Mouse (Mus musculus): ENCODE measurements around the gene Naa15.

Gene Naa15

DNA sequence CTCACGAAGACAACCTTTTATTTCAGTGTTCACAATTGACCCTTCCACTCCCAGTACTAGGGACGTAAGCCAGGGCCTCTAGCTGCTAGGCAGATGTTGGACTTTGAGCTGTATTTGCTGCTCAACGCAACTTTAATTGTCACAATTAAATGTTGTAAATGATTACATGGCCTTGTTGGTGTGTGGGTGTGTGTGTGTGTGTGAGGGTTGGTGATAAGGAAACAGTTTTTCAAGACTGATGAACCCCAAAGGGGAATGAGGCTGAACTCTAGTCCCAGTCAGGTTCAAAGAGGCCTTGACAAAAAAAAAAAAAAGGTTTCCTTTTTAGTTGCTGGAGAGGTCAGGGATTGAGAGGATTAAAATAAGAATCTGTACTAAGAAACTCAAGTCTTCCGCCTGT, 102.5 kb downstream of the Naa15 start:
- DNase-seq (ENCODE audit: low read depth): no peak

DNA sequence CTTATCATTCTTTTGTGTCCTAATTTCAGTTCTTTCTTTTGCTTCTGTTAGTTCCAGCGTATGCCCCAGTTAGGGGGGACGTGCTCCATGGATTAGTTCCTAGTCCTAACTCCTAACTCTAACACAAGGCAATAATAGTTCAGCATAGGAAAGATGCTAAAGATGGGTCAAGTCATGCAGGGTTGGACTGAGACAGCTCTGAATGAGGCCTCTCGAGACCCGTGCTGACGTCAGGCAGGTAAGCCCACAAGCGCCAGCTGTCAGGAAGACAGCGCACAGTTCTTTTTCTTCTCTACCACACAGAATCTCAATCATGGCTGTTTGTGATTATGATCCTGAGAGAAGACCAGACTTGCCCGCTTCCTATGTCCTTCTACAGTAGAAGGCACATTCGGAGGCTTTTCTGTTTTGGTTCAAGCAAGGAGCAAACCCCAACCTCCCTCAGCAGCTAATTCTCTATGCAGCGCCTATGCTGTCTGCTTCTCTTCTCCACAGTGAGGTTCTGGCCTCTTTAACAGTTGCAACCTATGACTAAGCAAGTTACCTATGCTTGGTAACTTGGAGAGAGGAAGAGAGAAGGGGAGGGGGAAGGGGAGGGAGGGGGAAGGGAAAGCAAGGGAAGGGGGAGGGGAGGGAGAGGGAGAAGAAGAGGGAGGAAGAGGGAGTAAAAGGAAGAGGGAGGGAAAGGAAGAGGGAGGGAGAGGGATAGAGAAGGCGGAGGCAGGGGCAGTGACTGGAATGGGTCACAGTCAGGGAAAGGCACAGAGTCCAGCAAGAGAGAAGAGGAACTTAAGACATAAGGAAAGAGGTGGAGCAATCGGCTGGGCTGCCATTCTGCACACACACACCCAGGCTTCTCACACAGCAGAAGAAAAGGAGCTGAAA, 103.2 kb downstream of the Naa15 start:
- no peak for DNase-seq (ENCODE audit: low read depth)

DNA sequence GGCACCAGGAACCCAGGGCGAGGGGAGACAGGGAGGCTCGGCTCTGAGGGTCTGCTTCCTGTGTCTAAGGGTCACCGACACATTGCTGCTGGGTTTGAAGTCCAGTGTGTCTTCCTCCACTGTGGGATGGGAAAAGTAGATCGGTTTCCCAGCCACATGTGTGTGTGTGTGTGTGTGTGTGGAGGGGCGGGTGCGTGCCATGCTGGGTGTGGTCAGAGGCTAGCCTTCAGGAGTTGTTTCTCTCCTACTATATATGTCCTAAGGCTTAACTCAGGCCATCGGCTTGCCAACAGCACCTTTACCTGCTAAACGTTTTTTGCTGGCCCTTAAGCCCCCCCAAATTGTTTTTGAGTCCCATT, 103.8 kb downstream of the Naa15 start:
- no peak for DNase-seq (ENCODE audit: low read depth)

DNA sequence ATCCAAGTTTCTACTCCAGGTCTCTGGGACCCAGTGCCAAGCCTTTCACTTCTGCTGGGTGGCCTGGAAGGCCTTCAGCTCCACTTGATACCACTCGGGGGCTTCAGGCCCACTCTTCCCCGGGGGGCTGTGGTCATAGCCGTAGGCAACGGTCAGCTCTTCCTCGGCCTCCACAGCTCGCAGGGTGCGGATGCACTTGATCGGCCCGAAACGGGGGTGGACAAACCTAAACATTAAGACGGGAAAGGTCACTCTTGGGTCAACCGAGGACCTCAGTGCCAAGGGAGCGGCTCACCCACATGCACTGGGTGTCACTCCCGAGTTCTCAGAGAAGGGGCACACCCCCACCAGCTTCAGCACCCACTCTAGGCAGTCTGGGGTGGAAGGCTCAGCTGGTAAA, 106.3 kb downstream of the Naa15 start:
- no peak for DNase-seq (ENCODE audit: low read depth)

DNA sequence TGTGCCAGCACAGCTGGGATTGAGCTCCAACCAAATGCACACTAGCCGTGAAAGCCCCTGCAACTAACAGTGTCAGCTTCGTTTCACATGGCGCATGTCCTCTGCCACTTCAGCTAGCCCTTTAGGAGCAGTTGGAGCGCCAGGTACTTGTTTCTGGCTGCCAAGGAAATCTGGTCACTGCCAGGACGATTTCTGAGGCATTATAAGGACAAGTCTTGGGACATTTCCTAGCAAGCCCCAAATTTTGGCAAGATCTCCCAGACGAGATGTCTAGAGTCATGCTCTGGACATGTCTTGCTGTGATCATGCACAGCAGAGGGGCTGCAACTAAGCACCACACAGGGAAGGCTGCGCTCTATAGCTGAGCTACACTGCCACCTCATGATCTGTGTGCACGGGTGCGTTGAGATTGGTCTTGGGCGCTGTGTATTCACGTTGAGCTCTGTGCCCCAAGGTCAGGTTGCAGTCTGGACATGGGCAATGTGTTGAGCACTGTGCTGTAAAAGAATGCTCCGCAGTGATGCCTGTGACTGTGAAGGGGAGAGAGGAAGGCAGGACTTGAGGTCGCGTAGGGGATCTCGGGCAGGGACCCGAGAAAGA, 110.3 kb downstream of the Naa15 start:
- no peak for DNase-seq (ENCODE audit: low read depth)

All from fibroblast of lung, adult 2 months (primary cell).